8 mouse cellular contexts compared by ENCODE assay signal in genomic region chr11:75651426-75652221, GRCm38 (mm10). TPM values are rescaled to one million over a fixed set of nuclear protein-coding genes. Genes with fewer than 3 reads are reported as not detected.
DNase-seq lines count a peak whose midpoint lies in the region; ATAC-seq lines count a peak whose summit lies in the region.

No protein-coding gene starts in this region.

- peak; percentile 46 for ATAC-seq in hindbrain, embryonic 14.5 days (ENCODE audit: low FRiP score)

- H3K27me3 ChIP-seq in hindbrain, embryonic 14.5 days (ENCODE audit: control insufficient read depth, insufficient read depth, low read length) = peaks cover 34% of the 10 kb centered on the region

- WGBS in hindbrain, embryonic 14.5 days = under 1% methylated on average over 54 of the region's 54 CpGs

- H3K4me2 ChIP-seq in hindbrain, embryonic 14.5 days (replicated peaks) = peak overlapping the region; percentile 79

- peaks cover 22% of the 10 kb centered on the region; the same call in 1 of the 2 replicates for H3K4me1 ChIP-seq in hindbrain, embryonic 14.5 days (replicated peaks; ENCODE audit: control insufficient read depth, insufficient read depth, low read length)

- no peaks in the 10 kb centered on the region for H3K9me3 ChIP-seq in hindbrain, embryonic 14.5 days (ENCODE audit: control insufficient read depth, low read length)

- H3K4me3 ChIP-seq in hindbrain, embryonic 14.5 days (replicated peaks; ENCODE audit: low read length) = peak overlapping the region; percentile 49

- H3K9ac ChIP-seq in hindbrain, embryonic 14.5 days = peak overlapping the region; percentile 73

- no peaks in the 10 kb centered on the region for H3K36me3 ChIP-seq in hindbrain, embryonic 14.5 days (replicated peaks; ENCODE audit: control insufficient read depth, insufficient read depth)

- peak; percentile 77 for DNase-seq in R1 (ENCODE audit: low read depth, low spot score)
- peak; percentile 76 to 79 for DNase-seq in cerebellum, postnatal 14 days
- DNase-seq in frontal cortex, postnatal 36 days (ENCODE audit: low spot score in 2 of 2) = peak; percentile 77 to 79
- DNase-seq in hindbrain, embryonic 14.5 days (ENCODE audit: low spot score) = peak; percentile 55
- peak; percentile 72 to 81 for DNase-seq in left cerebral cortex, adult 18-20 months (ENCODE audit: low spot score in 2 of 2)
- peak; percentile 89 to 93 for DNase-seq in lung, postnatal 4 days
- DNase-seq in right cerebral cortex, postnatal 10 days (ENCODE audit: low spot score in 2 of 2) = peak; percentile 83 to 86
- DNase-seq in urinary bladder, postnatal 10 days (ENCODE audit: low spot score) = peak; percentile 47

- no peak overlapping the region for H3K27ac ChIP-seq in hindbrain, embryonic 14.5 days

RNA-seq across cellular contexts. Expression of gene Myo1c, which starts 1.3 kb away (rescaled TPM):
- 8.7 and 10.4 TPM in 2 replicates for polyA plus RNA-seq in hindbrain, embryonic 14.5 days (2014; fragmentation: Nextera tagmentation; extraction: Ambion mirVana)
- 10 to 100 TPM; 20.9 to 25.1 TPM for total RNA-seq in left cerebral cortex, adult 18-20 months (2021)

RNA-seq across cellular contexts. Expression of gene Inpp5k, which starts 20.8 kb away (rescaled TPM):
- polyA plus RNA-seq in hindbrain, embryonic 14.5 days (2014; fragmentation: Nextera tagmentation; extraction: Ambion mirVana) = 42.3 and 44.9 TPM in 2 replicates
- total RNA-seq in left cerebral cortex, adult 18-20 months (2021) = 10 to 100 TPM; 36.1 to 36.6 TPM

RNA-seq across cellular contexts. Expression of gene Crk, which starts 27.4 kb away (rescaled TPM):
- 102 and 115 TPM in 2 replicates for polyA plus RNA-seq in hindbrain, embryonic 14.5 days (2014; fragmentation: Nextera tagmentation; extraction: Ambion mirVana)
- total RNA-seq in left cerebral cortex, adult 18-20 months (2021) = 100 to 1,000 TPM; 126 to 132 TPM
